Mouse (Mus musculus) G1E (cell line): Measurements from ENCODE around the gene Myo3b. TPM values are rescaled to one million over a fixed set of nuclear protein-coding genes. Genes with fewer than 3 reads are reported as not detected.

ENCODE experiments used
- ATAC-seq: 2 replicates; pipeline ENCODE4 v1.8.0; 2016; ENCODE audit warnings: mild to moderate bottlenecking; ENCODE audit not compliant: insufficient number of reproducible peaks, poor library complexity, low FRiP score, severe bottlenecking; ENCODE audit errors: extremely low read depth
- DNase-seq: peaks from one replicate; pipeline ENCODE4 v3.0.0; 2012; ENCODE audit warnings: low spot score
- H3K27me3 ChIP-seq: 2 replicates; pipeline ENCODE4 v1.6.1; 2012; ENCODE audit warnings: mild to moderate bottlenecking, low read length, inconsistent platforms; ENCODE audit not compliant: insufficient read depth
- H3K36me3 ChIP-seq: replicated peaks from 2 replicates; pipeline ENCODE3; 2012; ENCODE audit warnings: mild to moderate bottlenecking, inconsistent platforms
- H3K4me1 ChIP-seq: 2 replicates; pipeline ENCODE4 v1.6.1; 2012; ENCODE audit warnings: low read depth, low read length, inconsistent platforms, mixed read lengths; ENCODE audit not compliant: insufficient read depth
- H3K4me3 ChIP-seq: 2 replicates; pipeline ENCODE4 v1.5.1; 2012; ENCODE audit warnings: low read depth, mild to moderate bottlenecking, inconsistent platforms, low read length, moderate library complexity, mixed read lengths
- H3K9me3 ChIP-seq: replicated peaks from 2 replicates; pipeline ENCODE4 v1.6.1; 2012; ENCODE audit warnings: inconsistent platforms
- CTCF ChIP-seq: IDR thresholded peaks from 2 replicates; pipeline ENCODE4 v1.5.1; 2012; ENCODE audit warnings: low read depth, low read length, inconsistent platforms, mixed read lengths
- GATA1 ChIP-seq: IDR thresholded peaks from 2 replicates; pipeline ENCODE4 v1.6.1; 2012; ENCODE audit warnings: borderline replicate concordance, low read length, inconsistent platforms, mixed read lengths
- GATA2 ChIP-seq: IDR thresholded peaks from 2 replicates; pipeline ENCODE4 v1.6.1; 2012; ENCODE audit warnings: low read depth, low read length, inconsistent platforms, borderline replicate concordance
- POLR2AphosphoS5 ChIP-seq: IDR thresholded peaks from 2 replicates; pipeline ENCODE4 v1.6.1; 2012; ENCODE audit warnings: low read depth, low read length, inconsistent platforms; ENCODE audit not compliant: insufficient replicate concordance
- TAL1 ChIP-seq: conservative IDR thresholded peaks from 2 replicates; pipeline ENCODE4 v1.6.1; 2012; ENCODE audit warnings: low read depth, low read length, inconsistent platforms, mixed read lengths
- polyA plus RNA-seq: library from polyadenylated mRNA; stranded (reverse); fragments of >175 nt; gene quantifications from 2 replicates; pipeline ENCODE4 v1.2.3, GENCODE M21; 2012
- total RNA-seq, 2 experiments: library from RNA; stranded (forward) in 1 of 2; stranded (reverse) in 1 of 2; fragments of 200-1000 nt in 1 of 2; fragments of >200 nt in 1 of 2; fragmentation: Nextera tagmentation in 1 of 2; gene quantifications; 2 replicates each; pipeline ENCODE4 v1.2.3; 2014 to 2017

The Myo3b gene
- total and polyA plus RNA-seq, 3 experiments, result 0.05 TPM; not detected in 2

DNA sequence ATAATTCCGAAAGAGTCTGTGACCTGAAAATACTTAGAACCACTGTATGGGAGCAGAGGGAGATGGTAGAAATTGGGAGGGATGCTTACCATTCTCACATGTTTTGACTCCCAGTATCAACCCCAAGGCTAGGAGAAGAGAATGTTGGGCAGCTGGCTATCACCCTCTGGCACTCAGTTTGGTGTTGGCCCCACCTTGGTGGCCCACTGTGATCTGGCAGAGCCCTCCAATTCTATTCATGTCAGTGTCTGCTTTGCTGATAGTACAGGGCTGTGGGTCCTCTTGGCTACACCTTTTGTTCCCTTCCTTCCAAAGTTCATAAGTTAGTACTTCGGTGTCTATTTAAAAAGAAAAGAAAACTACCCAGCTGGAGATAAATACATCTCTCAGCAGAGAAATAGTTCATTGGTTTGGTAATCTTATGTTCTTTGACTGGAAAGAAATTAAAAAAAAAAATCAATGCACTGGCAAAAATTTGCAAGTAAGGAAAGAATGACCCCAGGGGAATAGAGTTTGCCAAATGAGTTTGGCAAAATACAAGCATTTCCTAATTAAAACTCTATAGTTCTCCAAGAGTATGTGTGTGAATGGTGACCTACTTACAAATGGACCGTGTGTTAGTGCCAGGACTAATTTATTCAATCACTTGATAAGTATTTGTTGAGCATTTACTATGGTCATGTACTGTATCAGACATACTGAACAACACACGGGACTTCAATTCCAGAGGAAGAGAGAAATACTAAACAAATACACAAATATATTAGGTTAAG, 98.5 kb downstream of the Myo3b start:
- no peak for DNase-seq
- Histone ChIP-seq H3K27me3 (0 out of 2 replicates have a peak, but pooled peaks cover 4% of the 10 kb centered on the region), H3K9me3 (no peaks in the 10 kb centered on the region), H3K36me3 (no peaks in the 10 kb centered on the region), H3K4me3 (no peak overlapping the region), H3K4me1 (no peaks in the 10 kb centered on the region)
- TF ChIP-seq GATA2 (no peak), POLR2AphosphoS5 (no peak), CTCF (no peak), TAL1 (no peak), GATA1 (no peak)
- no peak for ATAC-seq

- no peak for DNase-seq
- no peaks in the 10 kb centered on the region for H3K36me3 ChIP-seq
- no peak for TF ChIP-seq POLR2AphosphoS5
- no peak for TF ChIP-seq TAL1
- TF ChIP-seq GATA1, result no peak
- TF ChIP-seq CTCF, result no peak
- no peak for TF ChIP-seq GATA2
- H3K9me3 ChIP-seq, result no peaks in the 10 kb centered on the region
- H3K27me3 ChIP-seq, result no peaks in the 10 kb centered on the region
- H3K4me3 ChIP-seq, result no peak overlapping the region; the same call in 1 of the 2 replicates
- H3K4me1 ChIP-seq, result no peaks in the 10 kb centered on the region
- ATAC-seq, result no peak
These were observed 104.7 kb downstream of the Myo3b start for GRCm38 (mm10) chr2:70143543-70144188.

DNA sequence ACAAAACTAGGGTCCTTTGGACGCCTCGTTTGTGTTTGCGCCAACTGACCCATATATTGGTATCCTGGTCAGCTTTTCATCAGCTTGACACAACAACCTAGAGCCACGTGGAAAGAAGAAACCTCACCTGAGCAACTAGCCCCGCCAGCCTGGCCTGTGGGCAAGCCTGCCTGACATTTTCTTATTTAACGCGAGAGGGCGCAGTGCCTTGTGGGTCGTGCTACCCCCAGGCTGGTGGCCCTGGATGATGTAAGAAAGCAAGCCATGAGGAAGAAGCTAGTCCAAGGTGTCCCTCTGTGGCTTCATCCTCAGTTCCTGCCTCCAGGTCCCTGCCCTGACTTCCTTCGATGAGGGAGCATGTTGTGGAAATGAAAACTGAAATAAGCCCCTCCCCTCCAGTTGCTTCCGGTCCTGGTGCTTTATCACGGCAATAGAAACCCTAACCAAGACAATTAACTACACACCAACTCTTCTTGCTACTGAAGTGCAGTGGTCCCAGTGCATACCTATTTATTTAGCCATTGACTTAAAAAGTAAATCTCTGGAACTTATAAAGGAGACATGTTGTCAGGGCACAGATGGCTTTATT, 108.2 kb downstream of the Myo3b start:
- no peak for DNase-seq

GRCm38 (mm10) chr2:70148821-70149510, 110.0 kb downstream of the Myo3b start:
- Histone ChIP-seq H3K4me3 (no peak overlapping the region), H3K4me1 (no peaks in the 10 kb centered on the region), H3K36me3 (no peaks in the 10 kb centered on the region), H3K27me3 (no peaks in the 10 kb centered on the region), H3K9me3 (no peaks in the 10 kb centered on the region)
- no peak for ATAC-seq
- TF ChIP-seq POLR2AphosphoS5, result no peak
- no peak for TF ChIP-seq CTCF
- no peak for TF ChIP-seq GATA1
- no peak for TF ChIP-seq GATA2
- no peak for TF ChIP-seq TAL1
- no peak for DNase-seq

More for the DNA sequence above, 108.2 kb downstream of the Myo3b start:
- Histone ChIP-seq H3K4me1 (no peaks in the 10 kb centered on the region), H3K9me3 (no peaks in the 10 kb centered on the region), H3K27me3 (no peaks in the 10 kb centered on the region), H3K4me3 (no peak overlapping the region), H3K36me3 (no peaks in the 10 kb centered on the region)
- TF ChIP-seq GATA2 (no peak), POLR2AphosphoS5 (no peak), CTCF (no peak), TAL1 (no peak), GATA1 (no peak)
- no peak for ATAC-seq

- Histone ChIP-seq H3K4me1 (no peaks in the 10 kb centered on the region), H3K9me3 (no peaks in the 10 kb centered on the region), H3K36me3 (no peaks in the 10 kb centered on the region), H3K4me3 (no peak overlapping the region), H3K27me3 (no peaks in the 10 kb centered on the region)
- TF ChIP-seq TAL1 (no peak), POLR2AphosphoS5 (no peak), GATA2 (no peak), GATA1 (no peak), CTCF (no peak)
- DNase-seq (no peak), ATAC-seq (no peak)
These were observed 111.6 kb downstream of the Myo3b start for GRCm38 (mm10) chr2:70150399-70151035.
